ENCODE assay signal across 8 mouse cellular contexts in the genomic region with DNA sequence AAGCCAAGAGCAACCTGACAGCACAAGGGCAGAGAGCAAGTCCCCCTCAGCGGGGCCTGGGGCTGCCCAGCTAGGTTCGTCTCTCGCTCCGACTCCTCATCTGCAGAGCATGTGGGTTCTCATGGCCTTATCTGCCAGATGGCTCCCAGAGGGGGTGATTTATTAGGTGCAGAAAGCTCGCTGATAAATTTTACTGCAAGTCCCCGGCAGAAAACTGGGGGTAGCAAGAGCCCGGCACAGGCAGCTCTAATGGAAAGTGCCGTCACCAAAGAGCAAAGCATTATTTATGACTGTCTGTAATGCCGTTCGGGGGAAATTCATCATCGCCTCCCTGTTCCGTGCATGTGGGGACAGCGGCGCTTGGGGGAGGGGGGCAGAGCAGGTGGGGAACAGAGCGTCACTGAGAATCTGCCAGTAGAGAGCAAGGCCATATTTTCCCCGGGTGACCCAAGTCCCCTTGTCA.
DNase-seq lines count a peak whose midpoint lies in the region; ATAC-seq lines count a peak whose summit lies in the region.

No protein-coding gene starts in this region.

- peaks cover 14% of the 10 kb centered on the region for H3K4me1 ChIP-seq in hindbrain, embryonic 15.5 days (replicated peaks)
- H3K4me1 ChIP-seq in neural tube, embryonic 11.5 days (ENCODE audit: control insufficient read depth, insufficient read depth, low read length), result peaks cover 9% of the 10 kb centered on the region

- DNase-seq in kidney, postnatal 4 days, result peak; percentile 20 to 42
- DNase-seq in kidney, adult 8-10 months, result no peak
- peak; percentile 81 for DNase-seq in embryo, embryonic 11.5 days (ENCODE audit: low read depth, low spot score)
- peak; percentile 82 for DNase-seq in neural tube, embryonic 11.5 days (ENCODE audit: low spot score)
- DNase-seq in frontal cortex, postnatal 14 days (ENCODE audit: low spot score in 2 of 2), result no peak
- DNase-seq in left cerebral cortex, adult 18-20 months (ENCODE audit: low spot score in 2 of 2), result no peak
- DNase-seq in thymus, postnatal 14 days, result no peak

- H3K27me3 ChIP-seq in hindbrain, embryonic 15.5 days, result no peaks in the 10 kb centered on the region; the same call in 1 of the 2 replicates
- no peaks in the 10 kb centered on the region for H3K27me3 ChIP-seq in neural tube, embryonic 11.5 days (ENCODE audit: control insufficient read depth, insufficient read depth, low read length)

- peak; percentile 80 for ATAC-seq in hindbrain, embryonic 15.5 days (ENCODE audit: low FRiP score, low read depth)
- peak; percentile 89 for ATAC-seq in neural tube, embryonic 11.5 days (ENCODE audit: insufficient read depth, low FRiP score, low TSS enrichment)

- 0 out of 2 replicates have a peak overlapping the region, but pooled peaks have one; percentile 10 for H3K27ac ChIP-seq in hindbrain, embryonic 15.5 days (replicated peaks)
- 0 out of 2 replicates have a peak overlapping the region, but pooled peaks have one; percentile 29 for H3K27ac ChIP-seq in neural tube, embryonic 11.5 days (ENCODE audit: low read depth, low read length)

- peak overlapping the region; percentile 47 for H3K4me2 ChIP-seq in hindbrain, embryonic 15.5 days
- H3K4me2 ChIP-seq in neural tube, embryonic 11.5 days (ENCODE audit: low read depth), result peak overlapping the region; percentile 32

- 21% methylated on average over 16 of the region's 16 CpGs for WGBS in hindbrain, embryonic 15.5 days
- WGBS in neural tube, embryonic 11.5 days, result 2% methylated on average over 16 of the region's 16 CpGs

- peak overlapping the region; percentile 15; the same call in 1 of the 2 replicates for H3K4me3 ChIP-seq in hindbrain, embryonic 15.5 days
- H3K4me3 ChIP-seq in neural tube, embryonic 11.5 days (ENCODE audit: low read depth, low read length), result no peak overlapping the region

- H3K9me3 ChIP-seq in hindbrain, embryonic 15.5 days, result no peaks in the 10 kb centered on the region
- no peaks in the 10 kb centered on the region for H3K9me3 ChIP-seq in neural tube, embryonic 11.5 days (ENCODE audit: control insufficient read depth, low read length)

- H3K36me3 ChIP-seq in hindbrain, embryonic 15.5 days, result no peaks in the 10 kb centered on the region
- no peaks in the 10 kb centered on the region for H3K36me3 ChIP-seq in neural tube, embryonic 11.5 days (ENCODE audit: control insufficient read depth, insufficient read depth, low read length)

- no peak overlapping the region for H3K9ac ChIP-seq in hindbrain, embryonic 15.5 days
- H3K9ac ChIP-seq in neural tube, embryonic 11.5 days (ENCODE audit: low read length), result no peak overlapping the region

Comparison
In these comparisons a context has a peak if more than half of its experiments do, and no peak if none do; other contexts are left out.
1. DNase-seq: peak in kidney, postnatal 4 days (2 of 2), embryo, embryonic 11.5 days (single experiment) and neural tube, embryonic 11.5 days (single experiment); none in kidney, adult 8-10 months (0 of 2), frontal cortex, postnatal 14 days (0 of 2), left cerebral cortex, adult 18-20 months (0 of 2) and thymus, postnatal 14 days (single experiment).